Mouse (Mus musculus): ENCODE measurements around the gene Fubp1. TPM values are rescaled to one million over a fixed set of nuclear protein-coding genes. Genes with fewer than 3 reads are reported as not detected.

Gene Fubp1
- total and polyA plus RNA-seq, 3 experiments: 214 to 333 (median 224) TPM

DNA sequence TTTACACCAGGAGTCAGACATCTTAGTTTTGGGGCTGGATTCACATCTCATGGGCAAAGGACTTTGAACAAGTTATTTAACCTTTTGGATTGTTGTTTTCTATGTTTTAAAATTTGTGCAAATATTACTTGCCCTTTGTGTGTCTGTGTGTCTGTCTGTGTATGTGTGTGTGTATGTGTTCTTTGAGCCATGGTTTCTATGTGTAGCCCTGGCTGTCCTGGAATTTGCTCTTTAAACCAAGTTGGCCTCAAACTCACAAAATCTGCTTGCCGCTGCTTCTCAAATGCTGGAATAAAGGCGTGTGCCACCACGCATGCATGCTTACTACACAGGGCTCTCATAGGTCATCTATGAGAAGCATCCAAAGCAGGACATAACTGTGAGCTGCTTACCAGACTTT is 66.7 kb downstream of the Fubp1 start:
- dilution Hi-C loops (cut with MboI; ENCODE audit: extremely low pct_ligation_motif_present, extremely low pct_unique_long_range_greater_than_20kb, low sequenced_read_pairs): no loop called here
- H3K27me3 ChIP-seq (replicated peaks): no peaks in the 10 kb centered on the region
- peaks cover 34 to 76% of the 10 kb centered on the region in 2 experiments for H3K36me3 ChIP-seq (replicated peaks in 1 of 2; ENCODE audit: control insufficient read depth in 1 of 2, insufficient read depth in 1 of 2, low read length in 1 of 2)
- H3K4me3 ChIP-seq (replicated peaks in 1 of 3; ENCODE audit: low read depth in 2 of 3, low read length in 2 of 3, poor library complexity in 1 of 3): no peak overlapping the region
- no peaks in the 10 kb centered on the region for H3K79me2 ChIP-seq (replicated peaks; ENCODE audit: control insufficient read depth, extremely low read depth, insufficient read depth, poor library complexity, severe bottlenecking)
- H3K27ac ChIP-seq (ENCODE audit: insufficient read depth, low read depth): no peak overlapping the region
- TF ChIP-seq USF2 (conservative IDR thresholded peaks at IDR 0.05; ENCODE audit: low read depth, low read length): no peak
- TF ChIP-seq BHLHE40 (IDR thresholded peaks at IDR 0.05; ENCODE audit: low read depth, low read length): no peak
- TF ChIP-seq USF1 (IDR thresholded peaks at IDR 0.05; ENCODE audit: low read depth, low read length): no peak
- no peak for TF ChIP-seq PAX5 (IDR thresholded peaks at IDR 0.05; ENCODE audit: low read length)
- no peak for TF ChIP-seq ZNF384 (IDR thresholded peaks at IDR 0.05; ENCODE audit: low read depth, low read length)
- TF ChIP-seq SIN3A (IDR thresholded peaks at IDR 0.05; ENCODE audit: low read length): no peak
- no peak for TF ChIP-seq MAFK (IDR thresholded peaks at IDR 0.05; ENCODE audit: insufficient replicate concordance, low read length)
- TF ChIP-seq JUND (conservative IDR thresholded peaks at IDR 0.05; ENCODE audit: low read depth, low read length): no peak
- TF ChIP-seq POLR2A (IDR thresholded peaks at IDR 0.05; ENCODE audit: low read depth, low read length): no peak
- no peak for TF ChIP-seq TCF12 (IDR thresholded peaks at IDR 0.05; ENCODE audit: low read depth, low read length)
- no peak for TF ChIP-seq NRF1 (IDR thresholded peaks at IDR 0.05; ENCODE audit: low read depth, low read length)
- no peak for TF ChIP-seq MEF2A (IDR thresholded peaks at IDR 0.05; ENCODE audit: borderline replicate concordance, low read depth, low read length)
- TF ChIP-seq UBTF (IDR thresholded peaks at IDR 0.05; ENCODE audit: low read depth, low read length): no peak
- TF ChIP-seq IRF4 (IDR thresholded peaks at IDR 0.05; ENCODE audit: low read depth, low read length): no peak
- no peak for TF ChIP-seq CHD2 (IDR thresholded peaks at IDR 0.05; ENCODE audit: low read length)
- H3K9ac ChIP-seq (ENCODE audit: insufficient read depth, low read depth): no peak overlapping the region
- no peaks in the 10 kb centered on the region for H3K4me1 ChIP-seq (ENCODE audit: control insufficient read depth in 1 of 2, insufficient read depth in 2 of 2)
- no peak overlapping the region for H3K4me2 ChIP-seq (ENCODE audit: insufficient read depth, low read depth, poor library complexity, severe bottlenecking)
- in situ Hi-C loops (cut with MboI; ENCODE audit: low pct_ligation_motif_present, low pct_unique_long_range_greater_than_20kb, low sequenced_read_pairs): no loop called here
- no peaks in the 10 kb centered on the region for H3K9me3 ChIP-seq (replicated peaks; ENCODE audit: low read length)
- DNase-seq (ENCODE audit: extremely low read depth): no peak

DNA sequence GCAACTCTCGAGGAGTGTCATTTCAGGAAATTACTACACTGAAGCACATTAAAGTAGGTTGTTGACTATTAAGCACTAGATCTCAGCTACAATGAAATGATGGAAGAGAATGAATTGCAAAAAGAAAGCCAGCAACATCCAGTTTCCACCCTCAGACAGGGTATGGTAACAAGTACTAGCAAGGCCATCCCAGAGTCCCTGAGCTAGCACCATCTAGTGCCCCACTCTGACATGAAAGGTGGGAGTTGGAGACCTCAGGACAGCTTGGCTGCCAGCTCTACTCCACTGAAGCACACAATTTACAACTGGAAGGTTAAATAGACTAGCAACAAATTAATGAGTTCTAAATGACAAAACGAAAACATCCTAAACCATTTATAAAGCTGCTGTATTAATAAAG is 67.7 kb downstream of the Fubp1 start:
- Histone ChIP-seq H3K79me2 (replicated peaks; ENCODE audit: control insufficient read depth, extremely low read depth, insufficient read depth, poor library complexity, severe bottlenecking) (no peaks in the 10 kb centered on the region), H3K4me2 (ENCODE audit: insufficient read depth, low read depth, poor library complexity, severe bottlenecking) (no peak overlapping the region), H3K27ac (ENCODE audit: insufficient read depth, low read depth) (no peak overlapping the region), H3K9me3 (replicated peaks; ENCODE audit: low read length) (no peaks in the 10 kb centered on the region), H3K27me3 (replicated peaks) (no peaks in the 10 kb centered on the region), H3K9ac (ENCODE audit: insufficient read depth, low read depth) (no peak overlapping the region), H3K4me1 (ENCODE audit: control insufficient read depth in 1 of 2, insufficient read depth in 2 of 2) (no peaks in the 10 kb centered on the region), H3K36me3 (replicated peaks in 1 of 2; ENCODE audit: control insufficient read depth in 1 of 2, insufficient read depth in 1 of 2, low read length in 1 of 2) (peaks cover 41 to 76% of the 10 kb centered on the region in 2 experiments), H3K4me3 (replicated peaks in 1 of 3; ENCODE audit: low read depth in 2 of 3, low read length in 2 of 3, poor library complexity in 1 of 3) (no peak overlapping the region)
- DNase-seq (ENCODE audit: extremely low read depth): no peak
- dilution Hi-C loops (cut with MboI; ENCODE audit: extremely low pct_ligation_motif_present, extremely low pct_unique_long_range_greater_than_20kb, low sequenced_read_pairs): no loop called here
- in situ Hi-C loops (cut with MboI; ENCODE audit: low pct_ligation_motif_present, low pct_unique_long_range_greater_than_20kb, low sequenced_read_pairs): no loop called here
- TF ChIP-seq MAX (IDR thresholded peaks at IDR 0.05; ENCODE audit: low read length): no peak
- TF ChIP-seq EP300 (IDR thresholded peaks at IDR 0.05; ENCODE audit: low read length): no peak
- TF ChIP-seq IRF4 (IDR thresholded peaks at IDR 0.05; ENCODE audit: low read depth, low read length): no peak
- TF ChIP-seq MEF2A (IDR thresholded peaks at IDR 0.05; ENCODE audit: borderline replicate concordance, low read depth, low read length): no peak
- TF ChIP-seq TCF12 (IDR thresholded peaks at IDR 0.05; ENCODE audit: low read depth, low read length): no peak
- no peak for TF ChIP-seq MYC (IDR thresholded peaks at IDR 0.05; ENCODE audit: low read depth, low read length)
- TF ChIP-seq ZMIZ1 (IDR thresholded peaks at IDR 0.05; ENCODE audit: low read depth, low read length): no peak

Measured in CH12.LX (cell line).